Mouse (Mus musculus) layer of hippocampus, adult 2 months (tissue): ENCODE data around the gene Mia3. TPM values are rescaled to one million over a fixed set of nuclear protein-coding genes. Genes with fewer than 3 reads are reported as not detected.
"Not testable (repeated sequence)": the region's sequence is repeated elsewhere in the genome, so short reads cannot be mapped to it uniquely, and the experiment has no call there.

Experiments used
- DNase-seq, 2 experiments: peaks; one replicate each; pipeline ENCODE4 v3.0.0; 2022; ENCODE audit warnings: low spot score in 2 of 2
- H3K27ac ChIP-seq: fragments of 200-600 bp; 2 replicates; pipeline ENCODE4 v1.8.1; 2022
- H3K4me3 ChIP-seq: fragments of 200-600 bp; 2 replicates; pipeline ENCODE4 v1.8.1; 2022; ENCODE audit warnings: mild to moderate bottlenecking
- CTCF ChIP-seq: fragments of 200-600 bp; conservative IDR thresholded peaks from 2 replicates; pipeline ENCODE4 v1.8.1; 2022; ENCODE audit warnings: antibody characterized with exemption, mild to moderate bottlenecking, moderate library complexity
- long read RNA-seq, 2 experiments: library from polyadenylated mRNA; stranded (forward); transcript quantifications; one replicate each; pipeline ENCODE4 v2.0.0; 2021; ENCODE audit warnings: borderline mapping rate in 2 of 2
- total RNA-seq, 2 experiments: library from RNA; stranded (reverse); gene quantifications; 2 replicates each; pipeline ENCODE4 v1.2.3; 2021

The Mia3 gene
- total RNA-seq = 100 to 1,000 TPM; 221 to 224 TPM
- long read RNA-seq, experiment 1, partial matches to known transcripts = 3 of 5 reads
- long read RNA-seq, experiment 1, other reads (novel, unspliced or antisense) = 2 of 5 reads
- long read RNA-seq, experiment 2, partial matches to known transcripts = 4 of 4 reads
- long read RNA-seq, experiment 2, other reads (novel, unspliced or antisense) = 0 of 4 reads

GRCm38 (mm10) chr1:183369427-183370014 is at the start of gene Mia3:
Mia3 (minus strand) TSS chr1:183369553.
- peak within 1 kb of the TSS; percentile 92 for H3K27ac ChIP-seq
- H3K4me3 ChIP-seq = peak within 1 kb of the TSS; percentile 66
- peak; percentile 60 for TF ChIP-seq CTCF
- peak; percentile 96 to 98 for DNase-seq

GRCm38 (mm10) chr1:183417873-183418272 is 48.5 kb upstream of the Mia3 start, which contains the start of gene Hhipl2:
Hhipl2 (plus strand) TSS chr1:183418215.
- H3K4me3 ChIP-seq = no peak within 1 kb of the TSS
- H3K27ac ChIP-seq = no peak within 1 kb of the TSS
- DNase-seq = no peak
- no peak for TF ChIP-seq CTCF

- Histone ChIP-seq H3K4me3 (no peak overlapping the region), H3K27ac (no peak overlapping the region)
- no peak for TF ChIP-seq CTCF
- DNase-seq = no peak
Measured at GRCm38 (mm10) chr1:183414081-183414727, 44.9 kb upstream of the Mia3 start.

- DNase-seq = no peak
- no peak overlapping the region for H3K27ac ChIP-seq
- H3K4me3 ChIP-seq = no peak overlapping the region
- TF ChIP-seq CTCF = no peak
Measured at GRCm38 (mm10) chr1:183403396-183403795, 34.0 kb upstream of the Mia3 start.

GRCm38 (mm10) chr1:183388426-183389406 is 19.4 kb upstream of the Mia3 start, which contains the start of gene Taf1a:
Taf1a (plus strand) TSS chr1:183388981.
- no peak; the same call in 1 of the 2 replicates for TF ChIP-seq CTCF
- peak; percentile 88 to 94 for DNase-seq
- H3K27ac ChIP-seq = peak within 1 kb of the TSS; percentile 76
- peak within 1 kb of the TSS; percentile 95 for H3K4me3 ChIP-seq

GRCm38 (mm10) chr1:183387421-183387820 is 18.1 kb upstream of the Mia3 start:
- H3K27ac ChIP-seq, DNase-seq, H3K4me3 ChIP-seq: not testable (repeated sequence)

GRCm38 (mm10) chr1:183382621-183383020 is 13.3 kb upstream of the Mia3 start:
- Histone ChIP-seq H3K4me3 (no peak overlapping the region), H3K27ac (no peak overlapping the region)
- DNase-seq = no peak
- TF ChIP-seq CTCF = no peak

- H3K4me3 ChIP-seq = no peak overlapping the region
- H3K27ac ChIP-seq = no peak overlapping the region
- no peak for TF ChIP-seq CTCF
- DNase-seq = no peak
Measured at GRCm38 (mm10) chr1:183381816-183382215, 12.5 kb upstream of the Mia3 start.

- H3K4me3 ChIP-seq, DNase-seq, H3K27ac ChIP-seq: not testable (repeated sequence)
Measured at GRCm38 (mm10) chr1:183379376-183379775, 10.0 kb upstream of the Mia3 start.

GRCm38 (mm10) chr1:183378321-183378941 is 9.1 kb upstream of the Mia3 start:
- Histone ChIP-seq H3K4me3 (no peak overlapping the region), H3K27ac (no peak overlapping the region)
- TF ChIP-seq CTCF = no peak
- no peak for DNase-seq

- TF ChIP-seq CTCF = no peak
- no peak for DNase-seq
- Histone ChIP-seq H3K27ac (no peak overlapping the region), H3K4me3 (no peak overlapping the region)
Measured at GRCm38 (mm10) chr1:183377045-183377444, 7.7 kb upstream of the Mia3 start.

- no peak; the same call in 1 of the 2 replicates for TF ChIP-seq CTCF
- no peak overlapping the region for H3K27ac ChIP-seq
- DNase-seq = no peak
- no peak overlapping the region for H3K4me3 ChIP-seq
Measured at GRCm38 (mm10) chr1:183374728-183375127, 5.4 kb upstream of the Mia3 start.
